Mouse (Mus musculus) C2C12 (cell line): ENCODE results near the gene Gm43638. TPM values are rescaled to one million over a fixed set of nuclear protein-coding genes. Genes with fewer than 3 reads are reported as not detected.
"Not testable (repeated sequence)": the region's sequence is repeated elsewhere in the genome, so short reads cannot be mapped to it uniquely, and the experiment has no call there.

Experiments
- H3K27me3 ChIP-seq: one replicate; pipeline ENCODE4 v1.6.1; 2011; ENCODE audit not compliant: control insufficient read depth, insufficient read depth, insufficient read length
- H3K36me3 ChIP-seq: one replicate; pipeline ENCODE4 v1.6.1; 2011; ENCODE audit not compliant: control insufficient read depth, insufficient read depth
- H3K4me3 ChIP-seq: one replicate; pipeline ENCODE4 v1.5.1; 2011; ENCODE audit warnings: mild to moderate bottlenecking, control low read depth; ENCODE audit not compliant: poor library complexity, insufficient read depth, severe bottlenecking
- H3K79me2 ChIP-seq: one replicate; pipeline ENCODE4 v1.6.1; 2011; ENCODE audit not compliant: control insufficient read depth, insufficient read depth
- H3K79me3 ChIP-seq: one replicate; pipeline ENCODE4 v1.6.1; 2011; ENCODE audit warnings: low read depth, control low read depth
- H3ac ChIP-seq: one replicate; pipeline ENCODE3; 2011; ENCODE audit warnings: low read depth; ENCODE audit not compliant: control insufficient read depth, insufficient read length
- CEBPB ChIP-seq: IDR thresholded peaks from one replicate; pipeline ENCODE4 v1.6.1; 2011; ENCODE audit warnings: low read depth, mild to moderate bottlenecking, control low read depth, moderate library complexity
- CTCF ChIP-seq: IDR thresholded peaks from one replicate; pipeline ENCODE4 v1.5.1; 2011; ENCODE audit not compliant: control insufficient read depth, insufficient read depth, insufficient read length
- FOSL1 ChIP-seq: IDR thresholded peaks from one replicate; pipeline ENCODE4 v1.8.0; 2011; ENCODE audit warnings: mild to moderate bottlenecking, low read length; ENCODE audit not compliant: poor library complexity, insufficient read depth, severe bottlenecking
- MAX ChIP-seq: IDR thresholded peaks from one replicate; pipeline ENCODE4 v1.6.1; 2011; ENCODE audit warnings: mild to moderate bottlenecking, control low read depth
- MYOD1 ChIP-seq: IDR thresholded peaks from one replicate; pipeline ENCODE4 v1.6.1; 2011; ENCODE audit warnings: low read depth; ENCODE audit not compliant: control insufficient read depth, insufficient read length
- MYOG ChIP-seq: IDR thresholded peaks from one replicate; pipeline ENCODE4 v1.6.1; 2011; ENCODE audit not compliant: control insufficient read depth, insufficient read length; ENCODE audit errors: extremely low read depth
- USF1 ChIP-seq: IDR thresholded peaks from one replicate; pipeline ENCODE4 v1.6.1; 2011; ENCODE audit warnings: low read depth, mild to moderate bottlenecking, control low read depth, moderate library complexity
- long read RNA-seq, 2 experiments: library from polyadenylated mRNA; unstranded; transcript quantifications; one replicate each; pipeline ENCODE4 v2.0.0; 2019 to 2020
- polyA plus RNA-seq: library from polyadenylated mRNA; unstranded; fragments of >200 nt; fragmentation: generic; extraction: Trizol; gene quantifications from one replicate; pipeline ENCODE4 v1.2.1, GENCODE M21; 2012; ENCODE audit warnings: missing spikeins

Gene Gm43638
- not detected for polyA plus RNA-seq
- long read RNA-seq, experiment 1, result 0 reads
- long read RNA-seq, experiment 2, result 0 reads

GRCm38 (mm10) chr5:87486706-87487105 is at the start of gene Gm43638:
TSS of gene Gm43638 (minus strand) at chr5:87486806.
- H3K79me2 ChIP-seq, H3K36me3 ChIP-seq, H3K27me3 ChIP-seq, H3K4me3 ChIP-seq, H3ac ChIP-seq, H3K79me3 ChIP-seq: not testable (repeated sequence)

GRCm38 (mm10) chr5:87535994-87536644 is 49.5 kb upstream of the Gm43638 start:
- no peaks in the 10 kb centered on the region for H3K27me3 ChIP-seq
- H3K79me2 ChIP-seq, result no peaks in the 10 kb centered on the region
- H3ac ChIP-seq, result no peak overlapping the region
- no peaks in the 10 kb centered on the region for H3K79me3 ChIP-seq
- TF ChIP-seq CEBPB, result no peak
- no peak for TF ChIP-seq MYOD1
- TF ChIP-seq MYOG, result no peak
- TF ChIP-seq FOSL1, result no peak
- no peak for TF ChIP-seq MAX
- TF ChIP-seq CTCF, result no peak
- TF ChIP-seq USF1, result no peak
- no peak overlapping the region for H3K4me3 ChIP-seq
- no peaks in the 10 kb centered on the region for H3K36me3 ChIP-seq

- no peaks in the 10 kb centered on the region for H3K79me3 ChIP-seq
- H3ac ChIP-seq, result no peak overlapping the region
- no peak overlapping the region for H3K4me3 ChIP-seq
- H3K27me3 ChIP-seq, result no peaks in the 10 kb centered on the region
- TF ChIP-seq MYOD1 (no peak), MYOG (no peak), FOSL1 (no peak), CTCF (no peak), CEBPB (no peak), USF1 (no peak), MAX (no peak)
- no peaks in the 10 kb centered on the region for H3K79me2 ChIP-seq
- no peaks in the 10 kb centered on the region for H3K36me3 ChIP-seq
These were observed 45.7 kb upstream of the Gm43638 start for GRCm38 (mm10) chr5:87532288-87532687.

GRCm38 (mm10) chr5:87523561-87523960 is 37.0 kb upstream of the Gm43638 start:
- H3K79me2 ChIP-seq, H3K4me3 ChIP-seq, H3K36me3 ChIP-seq, H3ac ChIP-seq, H3K79me3 ChIP-seq, H3K27me3 ChIP-seq: not testable (repeated sequence)

GRCm38 (mm10) chr5:87505776-87506458 is 19.3 kb upstream of the Gm43638 start:
- TF ChIP-seq MYOG (no peak), USF1 (no peak), MAX (no peak), MYOD1 (no peak), FOSL1 (no peak), CTCF (no peak), CEBPB (no peak)
- H3K36me3 ChIP-seq, result no peaks in the 10 kb centered on the region
- H3K79me3 ChIP-seq, result no peaks in the 10 kb centered on the region
- H3K79me2 ChIP-seq, result no peaks in the 10 kb centered on the region
- no peaks in the 10 kb centered on the region for H3K27me3 ChIP-seq
- H3ac ChIP-seq, result no peak overlapping the region
- no peak overlapping the region for H3K4me3 ChIP-seq

- no peaks in the 10 kb centered on the region for H3K79me3 ChIP-seq
- H3K27me3 ChIP-seq, result no peaks in the 10 kb centered on the region
- no peaks in the 10 kb centered on the region for H3K79me2 ChIP-seq
- no peak overlapping the region for H3ac ChIP-seq
- TF ChIP-seq MYOD1, result no peak
- no peak for TF ChIP-seq MAX
- TF ChIP-seq USF1, result no peak
- TF ChIP-seq CEBPB, result no peak
- no peak for TF ChIP-seq CTCF
- TF ChIP-seq FOSL1, result no peak
- TF ChIP-seq MYOG, result no peak
- no peaks in the 10 kb centered on the region for H3K36me3 ChIP-seq
- no peak overlapping the region for H3K4me3 ChIP-seq
These were observed 16.1 kb upstream of the Gm43638 start for GRCm38 (mm10) chr5:87502687-87503086.
